Mouse (Mus musculus) myocyte (in vitro differentiated cells): ENCODE results near the gene Ccno. TPM values are rescaled to one million over a fixed set of nuclear protein-coding genes. Genes with fewer than 3 reads are reported as not detected.

Experiments used
- H3K27me3 ChIP-seq: one replicate; pipeline ENCODE4 v1.6.1; 2011; ENCODE audit not compliant: control insufficient read depth, insufficient read depth, insufficient read length
- H3K36me3 ChIP-seq: one replicate; pipeline ENCODE4 v1.6.1; 2011; ENCODE audit not compliant: control insufficient read depth, insufficient read depth
- H3K4me2 ChIP-seq: one replicate; pipeline ENCODE4 v1.6.1; 2011; ENCODE audit warnings: low read depth, control low read depth
- H3K4me3 ChIP-seq: one replicate; pipeline ENCODE4 v1.5.1; 2011; ENCODE audit warnings: mild to moderate bottlenecking, control low read depth, moderate library complexity
- H3K79me2 ChIP-seq: one replicate; pipeline ENCODE4 v1.6.1; 2011; ENCODE audit not compliant: control insufficient read depth, insufficient read depth
- H3ac ChIP-seq: one replicate; pipeline ENCODE4 v1.6.1; 2011; ENCODE audit not compliant: control insufficient read depth, insufficient read length
- CEBPB ChIP-seq: IDR thresholded peaks from 2 replicates; pipeline ENCODE4 v1.6.1; 2011; ENCODE audit warnings: mild to moderate bottlenecking, moderate library complexity; ENCODE audit not compliant: poor library complexity, insufficient read depth, severe bottlenecking
- E2F4 ChIP-seq: IDR thresholded peaks from one replicate; pipeline ENCODE4 v1.6.1; 2011; ENCODE audit warnings: mild to moderate bottlenecking, control low read depth, moderate library complexity; ENCODE audit not compliant: insufficient read depth
- MAX ChIP-seq: IDR thresholded peaks from one replicate; pipeline ENCODE4 v1.6.1; 2011; ENCODE audit warnings: low read depth, mild to moderate bottlenecking, control low read depth
- MYOD1 ChIP-seq, 3 experiments: IDR thresholded peaks; one replicate each; pipeline ENCODE4 v1.6.1; 2011; ENCODE audit warnings: control low read depth in 2 of 3, low read depth in 2 of 3, mild to moderate bottlenecking in 2 of 3, moderate library complexity in 1 of 3; ENCODE audit not compliant: insufficient read length in 2 of 3, control insufficient read depth in 1 of 3
- MYOG ChIP-seq, 3 experiments: IDR thresholded peaks; one replicate each; pipeline ENCODE4 v1.6.1; 2011; ENCODE audit warnings: control low read depth in 2 of 3, low read depth in 2 of 3, mild to moderate bottlenecking in 2 of 3; ENCODE audit not compliant: insufficient read length in 2 of 3, control insufficient read depth in 1 of 3, insufficient read depth in 1 of 3
- POLR2A ChIP-seq: IDR thresholded peaks from one replicate; pipeline ENCODE4 v1.6.1; 2011; ENCODE audit warnings: low read depth, mild to moderate bottlenecking, control low read depth, moderate library complexity; ENCODE audit not compliant: insufficient read length
- POLR2AphosphoS2 ChIP-seq: IDR thresholded peaks from one replicate; pipeline ENCODE4 v1.6.1; 2011; ENCODE audit warnings: low read depth, control low read depth; ENCODE audit not compliant: insufficient read length
- REST ChIP-seq: IDR thresholded peaks from one replicate; pipeline ENCODE4 v1.6.1; 2011; ENCODE audit warnings: mild to moderate bottlenecking, control low read depth, moderate library complexity; ENCODE audit not compliant: insufficient read depth, insufficient read length
- SRF ChIP-seq: IDR thresholded peaks from one replicate; pipeline ENCODE4 v1.6.1; 2011; ENCODE audit warnings: low read depth; ENCODE audit not compliant: control insufficient read depth, insufficient read length
- TCF12 ChIP-seq: IDR thresholded peaks from one replicate; pipeline ENCODE4 v1.6.1; 2011; ENCODE audit warnings: mild to moderate bottlenecking, control low read depth; ENCODE audit not compliant: poor library complexity, insufficient read depth, severe bottlenecking
- TCF3 ChIP-seq: IDR thresholded peaks from one replicate; pipeline ENCODE4 v1.6.1; 2011; ENCODE audit warnings: low read depth, control low read depth; ENCODE audit not compliant: insufficient read length
- USF1 ChIP-seq: IDR thresholded peaks from one replicate; pipeline ENCODE4 v1.6.1; 2011; ENCODE audit warnings: low read depth, mild to moderate bottlenecking, control low read depth, moderate library complexity
- polyA plus RNA-seq: library from polyadenylated mRNA; unstranded; fragments of >200 nt; fragmentation: generic; extraction: Trizol; gene quantifications from one replicate; pipeline ENCODE4 v1.2.1, GENCODE M21; 2012; ENCODE audit warnings: missing spikeins

Gene Ccno
- polyA plus RNA-seq, 1 experiment, result 1.4 TPM

- no peak overlapping the region for H3K4me3 ChIP-seq
- peak overlapping the region; percentile 7 for H3K4me2 ChIP-seq
- no peak overlapping the region for H3ac ChIP-seq
- no peaks in the 10 kb centered on the region for H3K79me2 ChIP-seq
- H3K27me3 ChIP-seq, result peaks cover 4% of the 10 kb centered on the region
- H3K36me3 ChIP-seq, result no peaks in the 10 kb centered on the region
- TF ChIP-seq USF1 (no peak), POLR2AphosphoS2 (no peak), REST (no peak), POLR2A (no peak), CEBPB (no peak), MAX (no peak), MYOD1 (IDR thresholded peaks at IDR 0.05; ENCODE audit: control insufficient read depth in 1 of 3, insufficient read length in 2 of 3, low read depth in 2 of 3) (no peak), MYOG (IDR thresholded peaks at IDR 0.05; ENCODE audit: control insufficient read depth in 1 of 3, insufficient read depth in 1 of 3, insufficient read length in 2 of 3, low read depth in 2 of 3) (no peak), E2F4 (no peak), SRF (no peak), TCF12 (no peak), TCF3 (no peak)
These were observed 35.9 kb downstream of the Ccno start for GRCm38 (mm10) chr13:113023274-113024143.

GRCm38 (mm10) chr13:113031351-113031750 is 43.7 kb downstream of the Ccno start:
- Histone ChIP-seq H3K4me3 (no peak overlapping the region), H3K27me3 (peaks cover 4% of the 10 kb centered on the region)

GRCm38 (mm10) chr13:113031792-113032571 is 44.4 kb downstream of the Ccno start:
- Histone ChIP-seq H3K4me2 (peak overlapping the region; percentile 12), H3K79me2 (no peaks in the 10 kb centered on the region), H3K27me3 (no peaks in the 10 kb centered on the region), H3K4me3 (no peak overlapping the region), H3K36me3 (no peaks in the 10 kb centered on the region), H3ac (no peak overlapping the region)
- TF ChIP-seq REST (no peak), POLR2A (no peak), MYOD1 (IDR thresholded peaks at IDR 0.05; ENCODE audit: control insufficient read depth in 1 of 3, insufficient read length in 2 of 3, low read depth in 2 of 3) (no peak), POLR2AphosphoS2 (no peak), CEBPB (no peak), SRF (no peak), MYOG (IDR thresholded peaks at IDR 0.05; ENCODE audit: control insufficient read depth in 1 of 3, insufficient read depth in 1 of 3, insufficient read length in 2 of 3, low read depth in 2 of 3) (no peak), E2F4 (no peak), USF1 (no peak), TCF12 (no peak), MAX (no peak), TCF3 (no peak)

More at GRCm38 (mm10) chr13:113031351-113031750, 43.7 kb downstream of the Ccno start:
- no peak for TF ChIP-seq REST
- H3K4me2 ChIP-seq, result no peak overlapping the region
- no peaks in the 10 kb centered on the region for H3K36me3 ChIP-seq
- no peak overlapping the region for H3ac ChIP-seq
- no peaks in the 10 kb centered on the region for H3K79me2 ChIP-seq

GRCm38 (mm10) chr13:113032831-113033230 is 45.2 kb downstream of the Ccno start:
- no peaks in the 10 kb centered on the region for H3K79me2 ChIP-seq
- H3K4me3 ChIP-seq, result no peak overlapping the region
- no peak overlapping the region for H3K4me2 ChIP-seq
- H3ac ChIP-seq, result no peak overlapping the region
- no peaks in the 10 kb centered on the region for H3K27me3 ChIP-seq
- no peaks in the 10 kb centered on the region for H3K36me3 ChIP-seq
- TF ChIP-seq MYOG (IDR thresholded peaks at IDR 0.05; ENCODE audit: control insufficient read depth in 1 of 3, insufficient read depth in 1 of 3, insufficient read length in 2 of 3, low read depth in 2 of 3) (no peak), CEBPB (no peak), TCF12 (no peak), POLR2A (no peak), USF1 (no peak), REST (no peak), MYOD1 (IDR thresholded peaks at IDR 0.05; ENCODE audit: control insufficient read depth in 1 of 3, insufficient read length in 2 of 3, low read depth in 2 of 3) (no peak), MAX (no peak), TCF3 (no peak), E2F4 (no peak), SRF (no peak), POLR2AphosphoS2 (no peak)
